Mouse (Mus musculus): ENCODE data around the gene Vmn2r13. TPM values are rescaled to one million over a fixed set of nuclear protein-coding genes. Genes with fewer than 3 reads are reported as not detected.

Gene Vmn2r13
- total RNA-seq (2023), result not detected

GRCm38 (mm10) chr5:109192099-109192498 lies at the start of gene Vmn2r13:
Gene Vmn2r13, minus strand, starts transcription at chr5:109192199.

GRCm38 (mm10) chr5:109224608-109225007 lies 32.6 kb upstream of the Vmn2r13 start, which contains the start of gene Vmn2r14:
Gene Vmn2r14, minus strand, starts transcription at chr5:109224708.

Other genes starting within 250 kb of the Vmn2r13 start
- not detected for gene Vmn2r10, start 185.7 kb downstream of the Vmn2r13 start, total RNA-seq (2023)
- gene Vmn2r11, start 132.6 kb downstream of the Vmn2r13 start, total RNA-seq (2023), result not detected
- gene Vmn2r12, start 94.2 kb downstream of the Vmn2r13 start, total RNA-seq (2023), result not detected
- gene Vmn2r14, start 32.5 kb upstream of the Vmn2r13 start, total RNA-seq (2023), result not detected
- not detected for gene Vmn2r15, start 105.4 kb upstream of the Vmn2r13 start, total RNA-seq (2023)
- gene Vmn2r16, start 138.0 kb upstream of the Vmn2r13 start, total RNA-seq (2023), result not detected
- gene Vmn2r17, start 227.5 kb upstream of the Vmn2r13 start, total RNA-seq (2023), result not detected